Mouse (Mus musculus) MEL (cell line): ENCODE measurements around the gene Smim4. TPM values are rescaled to one million over a fixed set of nuclear protein-coding genes. Genes with fewer than 3 reads are reported as not detected.

Source experiments
- DNase-seq: peaks from one replicate; pipeline ENCODE4 v3.0.0; 2011; ENCODE audit warnings: low read depth, low spot score
- H3K27ac ChIP-seq: 2 replicates; pipeline ENCODE4 v1.5.1; 2012; ENCODE audit warnings: low read depth, mild to moderate bottlenecking, control low read depth, low read length, moderate library complexity; ENCODE audit not compliant: control insufficient read depth
- H3K27me3 ChIP-seq, 2 experiments: fragments of 150-350 bp in 1 of 2; sonication (generic) in 1 of 2; 2 replicates each; pipeline ENCODE4 v1.6.1; 2012; ENCODE audit warnings: low read length in 2 of 2, mild to moderate bottlenecking in 2 of 2, improper control_type of control experiment in 1 of 2, moderate library complexity in 1 of 2; ENCODE audit not compliant: insufficient read depth in 2 of 2, control insufficient read depth in 1 of 2
- H3K36me3 ChIP-seq, 2 experiments: 2 replicates each; pipeline ENCODE4 v1.6.1; 2012 to 2014; ENCODE audit warnings: low read length in 2 of 2, improper control_type of control experiment in 1 of 2, inconsistent platforms in 1 of 2, mild to moderate bottlenecking in 1 of 2; ENCODE audit not compliant: insufficient read depth in 2 of 2, control insufficient read depth in 1 of 2
- H3K4me1 ChIP-seq, 2 experiments: fragments of 150-350 bp in 1 of 2; sonication (generic) in 1 of 2; 2 replicates each; pipeline ENCODE4 v1.6.1; 2012; ENCODE audit warnings: low read length in 2 of 2, improper control_type of control experiment in 1 of 2, mild to moderate bottlenecking in 1 of 2; ENCODE audit not compliant: insufficient read depth in 2 of 2, control insufficient read depth in 1 of 2
- H3K4me3 ChIP-seq, 2 experiments: fragments of 150-350 bp in 1 of 2; sonication (generic) in 1 of 2; 2 replicates each; pipeline ENCODE4 v1.5.1; 2012; ENCODE audit warnings: low read depth in 2 of 2, low read length in 2 of 2, mild to moderate bottlenecking in 2 of 2, moderate library complexity in 2 of 2, control low read depth in 1 of 2, improper control_type of control experiment in 1 of 2; ENCODE audit not compliant: control insufficient read depth in 1 of 2, insufficient read depth in 1 of 2
- H3K79me2 ChIP-seq: 2 replicates; pipeline ENCODE4 v1.6.1; 2012; ENCODE audit warnings: mild to moderate bottlenecking, low read length, moderate library complexity; ENCODE audit not compliant: control insufficient read depth, poor library complexity, insufficient read depth
- H3K9ac ChIP-seq: 2 replicates; pipeline ENCODE4 v1.6.1; 2012; ENCODE audit warnings: low read depth, mild to moderate bottlenecking, control low read depth, low read length, moderate library complexity; ENCODE audit not compliant: control insufficient read depth, poor library complexity, severe bottlenecking
- H3K9me3 ChIP-seq: fragments of 150-350 bp; sonication (generic); replicated peaks from 2 replicates; pipeline ENCODE4 v1.6.1; 2012; ENCODE audit warnings: mild to moderate bottlenecking, low read length, improper control_type of control experiment, moderate library complexity; ENCODE audit not compliant: insufficient read depth
- BHLHE40 ChIP-seq: IDR thresholded peaks from 2 replicates; pipeline ENCODE4 v1.6.1; 2012; ENCODE audit warnings: low read depth, mild to moderate bottlenecking, inconsistent platforms, low read length, improper control_type of control experiment, borderline replicate concordance
- CHD1 ChIP-seq: IDR thresholded peaks from 2 replicates; pipeline ENCODE4 v1.6.1; 2012; ENCODE audit warnings: low read depth, mild to moderate bottlenecking, inconsistent platforms, low read length, improper control_type of control experiment
- GABPA ChIP-seq: IDR thresholded peaks from 2 replicates; pipeline ENCODE4 v1.6.1; 2012; ENCODE audit warnings: low read depth, mild to moderate bottlenecking, inconsistent platforms, low read length, improper control_type of control experiment, moderate library complexity
- GATA1 ChIP-seq: IDR thresholded peaks from 2 replicates; pipeline ENCODE4 v1.6.1; 2011; ENCODE audit warnings: low read depth, low read length, improper control_type of control experiment
- HCFC1 ChIP-seq: IDR thresholded peaks from 2 replicates; pipeline ENCODE4 v1.6.1; 2012; ENCODE audit warnings: low read depth, mild to moderate bottlenecking, inconsistent platforms, low read length, improper control_type of control experiment, moderate library complexity
- MAFK ChIP-seq: IDR thresholded peaks from 2 replicates; pipeline ENCODE4 v1.6.1; 2011; ENCODE audit warnings: low read depth, mild to moderate bottlenecking, low read length, improper control_type of control experiment, borderline replicate concordance
- MYB ChIP-seq: IDR thresholded peaks from 2 replicates; pipeline ENCODE4 v1.6.1; 2011; ENCODE audit warnings: mild to moderate bottlenecking, low read depth, low read length, improper control_type of control experiment
- NELFE ChIP-seq: IDR thresholded peaks from 2 replicates; pipeline ENCODE4 v1.6.1; 2011; ENCODE audit warnings: low read depth, low read length, improper control_type of control experiment
- POLR2A ChIP-seq, 2 experiments: IDR thresholded peaks; 2 replicates each; pipeline ENCODE4 v1.6.1; 2011 to 2012; ENCODE audit warnings: low read length in 2 of 2, mild to moderate bottlenecking in 2 of 2, control low read depth in 1 of 2, improper control_type of control experiment in 1 of 2, low read depth in 1 of 2, moderate library complexity in 1 of 2; ENCODE audit not compliant: control insufficient read depth in 1 of 2, insufficient read depth in 1 of 2, poor library complexity in 1 of 2
- POLR2AphosphoS2 ChIP-seq: IDR thresholded peaks from 2 replicates; pipeline ENCODE4 v1.6.1; 2011; ENCODE audit warnings: low read length, improper control_type of control experiment
- POLR2AphosphoS5 ChIP-seq: IDR thresholded peaks from 2 replicates; pipeline ENCODE4 v1.6.1; 2012; ENCODE audit warnings: low read depth, borderline replicate concordance, mild to moderate bottlenecking, inconsistent platforms, low read length, moderate library complexity, mixed read lengths
- RCOR1 ChIP-seq: IDR thresholded peaks from 2 replicates; pipeline ENCODE4 v1.6.1; 2012; ENCODE audit warnings: low read depth, mild to moderate bottlenecking, inconsistent platforms, low read length, improper control_type of control experiment
- SIN3A ChIP-seq: IDR thresholded peaks from 2 replicates; pipeline ENCODE4 v1.6.1; 2012; ENCODE audit warnings: low read length, improper control_type of control experiment, inconsistent platforms
- SMC3 ChIP-seq: IDR thresholded peaks from 2 replicates; pipeline ENCODE4 v1.6.1; 2011; ENCODE audit warnings: low read depth, low read length, improper control_type of control experiment
- USF1 ChIP-seq: IDR thresholded peaks from 2 replicates; pipeline ENCODE4 v1.6.1; 2014; ENCODE audit warnings: low read depth, mild to moderate bottlenecking, inconsistent platforms, low read length, improper control_type of control experiment, moderate library complexity
- USF2 ChIP-seq, 2 experiments: IDR thresholded peaks; 2 replicates each; pipeline ENCODE4 v1.6.1; 2011 to 2012; ENCODE audit warnings: improper control_type of control experiment in 2 of 2, low read length in 2 of 2, borderline replicate concordance in 1 of 2, inconsistent platforms in 1 of 2, low read depth in 1 of 2, mild to moderate bottlenecking in 1 of 2; ENCODE audit not compliant: insufficient read depth in 1 of 2
- ZKSCAN1 ChIP-seq: IDR thresholded peaks from 2 replicates; pipeline ENCODE4 v1.6.1; 2012; ENCODE audit warnings: low read depth, mild to moderate bottlenecking, inconsistent platforms, low read length, improper control_type of control experiment, moderate library complexity
- polyA plus RNA-seq, 2 experiments: library from polyadenylated mRNA; stranded (reverse) in 1 of 2; unstranded in 1 of 2; fragments of >175 nt in 1 of 2; fragments of >200 nt in 1 of 2; gene quantifications; 2 replicates each; pipeline versions ENCODE4 v1.2.1 to v1.2.4; 2012; ENCODE audit warnings: low replicate concordance in 2 of 2, low read depth in 1 of 2; ENCODE audit not compliant: insufficient read length in 2 of 2, insufficient read depth in 1 of 2, missing spikeins in 1 of 2
- total RNA-seq: library from RNA; depleted of rRNA; stranded (reverse); fragments of 300-350 nt; gene quantifications from 2 replicates; pipeline ENCODE4 v1.2.3, GENCODE M21; 2012

The Smim4 gene
- total and polyA plus RNA-seq, 3 experiments, result 87.8 to 122 TPM; not detected in 1

DNA sequence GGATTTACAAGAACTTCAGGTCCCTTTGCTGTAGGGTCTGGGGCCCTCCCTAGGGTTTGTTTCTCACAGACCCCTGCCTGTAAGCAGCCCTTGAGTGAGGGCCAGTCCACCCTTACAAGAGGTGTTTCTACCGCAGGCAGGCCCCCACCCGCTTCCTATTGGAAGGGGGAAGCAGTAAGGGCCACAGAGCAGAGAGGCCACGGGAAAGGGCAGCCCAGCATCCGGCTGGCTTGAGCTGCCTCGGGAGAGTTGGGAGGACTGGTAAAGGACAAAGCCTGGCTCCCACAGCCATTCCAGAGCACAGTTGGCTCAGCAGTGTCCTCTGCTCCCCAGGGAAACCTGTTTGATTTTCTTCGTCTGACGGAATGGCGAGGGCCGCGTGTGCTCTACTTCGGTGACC lies 9.0 kb upstream of the Smim4 start:
- Histone ChIP-seq H3K9ac (no peak overlapping the region), H3K27ac (no peak overlapping the region), H3K4me3 (no peak overlapping the region), H3K9me3 (no peaks in the 10 kb centered on the region), H3K4me1 (peaks cover 0 to 2% of the 10 kb centered on the region in 2 experiments; a peak in 1 of 4 replicates), H3K27me3 (no peaks in the 10 kb centered on the region), H3K79me2 (no peaks in the 10 kb centered on the region), H3K36me3 (no peaks in the 10 kb centered on the region; a peak in 1 of 4 replicates)
- no peak for TF ChIP-seq HCFC1
- TF ChIP-seq POLR2AphosphoS2, result no peak
- TF ChIP-seq SIN3A, result no peak
- no peak for TF ChIP-seq RCOR1
- TF ChIP-seq NELFE, result no peak
- no peak for TF ChIP-seq ZKSCAN1
- TF ChIP-seq USF2 (IDR thresholded peaks at IDR 0.05; ENCODE audit: borderline replicate concordance in 1 of 2, insufficient read depth in 1 of 2, low read depth in 1 of 2, low read length in 2 of 2), result no peak
- TF ChIP-seq POLR2AphosphoS5, result no peak
- DNase-seq, result no peak

DNA sequence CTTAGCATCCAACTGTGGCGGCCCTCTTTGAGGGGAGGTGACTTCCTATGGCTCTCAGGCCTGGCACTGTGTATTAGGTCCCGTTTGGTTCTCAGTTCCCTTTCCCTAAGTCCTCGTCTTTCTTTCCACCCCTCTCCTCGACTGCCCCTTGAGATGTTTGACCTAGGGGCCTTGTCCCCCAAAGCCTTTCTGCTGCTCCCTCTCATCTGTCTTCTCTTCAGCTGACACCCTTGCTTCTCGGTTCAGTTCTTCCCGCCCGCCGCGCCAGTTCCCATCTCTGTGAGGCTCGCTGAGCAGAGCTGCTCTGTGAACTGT lies 8.5 kb upstream of the Smim4 start:
- no peak for DNase-seq
- no peak for TF ChIP-seq GABPA
- TF ChIP-seq MAFK, result no peak
- TF ChIP-seq USF1, result no peak
- TF ChIP-seq, all 39 proteins: peak for 0
- Histone ChIP-seq H3K9ac (no peak overlapping the region), H3K79me2 (no peaks in the 10 kb centered on the region), H3K27ac (no peak overlapping the region), H3K4me3 (no peak overlapping the region), H3K36me3 (peaks cover 0 to 3% of the 10 kb centered on the region in 2 experiments; a peak in 3 of 4 replicates), H3K9me3 (no peaks in the 10 kb centered on the region), H3K27me3 (no peaks in the 10 kb centered on the region), H3K4me1 (peaks cover 0 to 7% of the 10 kb centered on the region in 2 experiments; a peak in 2 of 4 replicates)

DNA sequence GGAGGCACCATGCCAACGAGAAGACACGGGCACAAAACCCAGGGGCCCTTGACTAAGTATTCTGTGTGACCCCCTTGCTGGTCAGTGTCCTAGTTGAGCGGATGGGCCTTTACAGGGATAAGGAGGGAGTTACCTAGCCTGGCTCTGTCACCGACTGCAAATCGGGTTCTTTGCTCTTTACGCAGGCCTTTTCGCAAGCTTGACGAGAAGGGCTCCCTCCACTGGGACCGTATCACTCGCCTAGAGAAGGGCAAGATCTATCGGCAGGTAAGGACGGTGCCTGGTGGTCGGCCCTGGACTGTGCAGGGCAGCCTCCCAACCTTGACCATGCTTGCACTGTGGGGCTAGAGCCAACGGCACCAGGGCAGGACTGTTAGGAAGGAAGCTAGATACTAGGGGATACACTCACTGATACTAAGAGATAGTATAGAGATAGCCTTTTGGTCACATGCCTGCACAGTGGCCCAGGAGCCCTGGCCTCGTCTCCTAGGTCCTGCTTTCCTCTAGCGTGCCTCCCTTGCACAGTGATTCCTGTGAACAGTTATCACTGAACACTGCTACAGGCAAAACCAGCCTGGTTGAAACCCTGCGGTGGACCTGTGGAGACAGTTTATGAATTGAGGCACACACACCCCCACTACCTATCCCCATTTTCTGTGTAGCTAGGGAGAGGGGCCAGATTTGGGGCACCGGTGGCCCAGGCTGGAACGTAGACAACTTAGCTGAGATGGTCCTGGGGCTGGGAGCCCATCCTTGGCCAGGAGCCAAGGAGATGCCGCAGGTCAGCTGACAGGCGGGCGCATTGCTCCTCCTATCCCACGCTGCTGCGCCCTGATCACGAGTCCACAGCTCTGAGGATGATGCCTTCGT lies 7.9 kb upstream of the Smim4 start:
- Histone ChIP-seq H3K79me2 (peaks cover 4% of the 10 kb centered on the region; the same call in 1 of the 2 replicates), H3K9me3 (no peaks in the 10 kb centered on the region), H3K4me1 (peaks cover 0 to 13% of the 10 kb centered on the region in 2 experiments; a peak in 2 of 4 replicates), H3K27ac (no peak overlapping the region), H3K27me3 (no peaks in the 10 kb centered on the region), H3K4me3 (no peak overlapping the region), H3K36me3 (peaks cover 0 to 5% of the 10 kb centered on the region in 2 experiments; a peak in 3 of 4 replicates), H3K9ac (no peak overlapping the region)
- no peak for TF ChIP-seq NELFE
- no peak for TF ChIP-seq MAFK
- no peak for TF ChIP-seq GATA1
- no peak for TF ChIP-seq BHLHE40
- no peak for TF ChIP-seq GABPA
- TF ChIP-seq SMC3, result no peak
- TF ChIP-seq POLR2A (IDR thresholded peaks at IDR 0.05; ENCODE audit: control insufficient read depth in 1 of 2, insufficient read depth in 1 of 2, low read depth in 1 of 2, low read length in 2 of 2, poor library complexity in 1 of 2), result no peak
- TF ChIP-seq CHD1, result no peak
- no peak for TF ChIP-seq MYB
- DNase-seq, result no peak
